Mouse (Mus musculus) 3T3-L1 (cell line): ENCODE results near the gene Olfr870.
A peak's percentile ranks its signal among the peaks of the same experiment; 100 is the strongest.
"Not testable (repeated sequence)": the region's sequence is repeated elsewhere in the genome, so short reads cannot be mapped to it uniquely, and the experiment has no call there.

Experiments
- DNase-seq: peaks from one replicate; pipeline ENCODE4 v3.0.0-alpha.2; 2015; ENCODE audit warnings: low read depth, low spot score

Gene Olfr870

GRCm38 (mm10) chr9:20173957-20174356, at the start of gene Olfr870:
Gene Olfr870 (minus strand): TSS chr9:20174057.
- no peak for DNase-seq

GRCm38 (mm10) chr9:20211907-20212306, 38.0 kb upstream of the Olfr870 start, which contains the start of gene Olfr871:
Gene Olfr871 (plus strand): TSS chr9:20212207.
- no peak for DNase-seq

GRCm38 (mm10) chr9:20211477-20211876, 37.6 kb upstream of the Olfr870 start:
- no peak for DNase-seq

- no peak for DNase-seq
Observed at GRCm38 (mm10) chr9:20210812-20211211, 37.0 kb upstream of the Olfr870 start.

GRCm38 (mm10) chr9:20203413-20203984, 29.6 kb upstream of the Olfr870 start:
- not testable (repeated sequence) for DNase-seq

GRCm38 (mm10) chr9:20202131-20202530, 28.3 kb upstream of the Olfr870 start:
- no peak for DNase-seq

GRCm38 (mm10) chr9:20179463-20179862, 5.6 kb upstream of the Olfr870 start:
- peak; percentile 2 for DNase-seq

- DNase-seq = no peak
Observed at GRCm38 (mm10) chr9:20149706-20150105, 24.2 kb downstream of the Olfr870 start.

- DNase-seq = no peak
Observed at GRCm38 (mm10) chr9:20128709-20129108, 45.1 kb downstream of the Olfr870 start, which contains the start of gene Olfr869. Gene Olfr869 (plus strand): TSS chr9:20129009.
